Mouse (Mus musculus) naive thymus-derived CD4-positive, alpha-beta T cell, adult 2 months (primary cell): ENCODE results near the gene Csk.
A peak's percentile ranks its signal among the peaks of the same experiment; 100 is the strongest.

Source experiments
- DNase-seq: peaks from one replicate; pipeline ENCODE4 v3.0.0-alpha.2; 2011; ENCODE audit warnings: low read depth

The Csk gene

GRCm38 (mm10) chr9:57604875-57605274 lies 48.6 kb downstream of the Csk start:
- no peak for DNase-seq

- no peak for DNase-seq
Observed at GRCm38 (mm10) chr9:57602098-57602497, 51.3 kb downstream of the Csk start.

- no peak for DNase-seq
Observed at GRCm38 (mm10) chr9:57601353-57601706, 52.1 kb downstream of the Csk start.

GRCm38 (mm10) chr9:57600620-57601352 lies 52.6 kb downstream of the Csk start:
- no peak for DNase-seq

- no peak for DNase-seq
Observed at GRCm38 (mm10) chr9:57598851-57599563, 54.4 kb downstream of the Csk start.

- DNase-seq: no peak
Observed at GRCm38 (mm10) chr9:57597929-57598382, 55.5 kb downstream of the Csk start.

- DNase-seq: no peak
Observed at GRCm38 (mm10) chr9:57597265-57597664, 56.2 kb downstream of the Csk start.

GRCm38 (mm10) chr9:57594174-57594509 lies 59.3 kb downstream of the Csk start:
- DNase-seq: no peak

GRCm38 (mm10) chr9:57593454-57594173 lies 59.8 kb downstream of the Csk start:
- no peak for DNase-seq

GRCm38 (mm10) chr9:57590726-57591125 lies 62.7 kb downstream of the Csk start:
- no peak for DNase-seq

GRCm38 (mm10) chr9:57589224-57590126 lies 64.0 kb downstream of the Csk start, which contains the start of gene Ulk3:
TSS of gene Ulk3 (plus strand) at chr9:57589452.
- DNase-seq: peak; percentile 79

- no peak for DNase-seq
Observed at GRCm38 (mm10) chr9:57584991-57585390, 68.4 kb downstream of the Csk start.

- DNase-seq: no peak
Observed at GRCm38 (mm10) chr9:57577144-57577849, 76.1 kb downstream of the Csk start.
